Mouse (Mus musculus) right cerebral cortex, postnatal 10 days (tissue): Measurements from ENCODE around the gene Foxm1.

Experiments
- DNase-seq, 2 experiments: peaks; one replicate each; pipeline ENCODE4 v3.0.0; 2021; ENCODE audit warnings: low spot score in 2 of 2

Gene Foxm1

GRCm38 (mm10) chr6:128424269-128425019 is 61.7 kb downstream of the Foxm1 start, which contains the start of gene Itfg2:
Itfg2 (minus strand) TSS chr6:128424931.
- DNase-seq, result peak; percentile 97 to 98

GRCm38 (mm10) chr6:128425046-128425445 is 62.3 kb downstream of the Foxm1 start:
- DNase-seq, result no peak
